Mouse (Mus musculus): ENCODE results near the gene Frem1. TPM values are rescaled to one million over a fixed set of nuclear protein-coding genes. Genes with fewer than 3 reads are reported as not detected.

Frem1 gene
- total RNA-seq, 2 experiments from 2014 or later = 2.0 TPM

- intact Hi-C loops (cut with DNase I) = no loop called here
- no peak for DNase-seq
Measured at GRCm38 (mm10) chr4:82876656-82877055, 175.5 kb downstream of the Frem1 start.

DNA sequence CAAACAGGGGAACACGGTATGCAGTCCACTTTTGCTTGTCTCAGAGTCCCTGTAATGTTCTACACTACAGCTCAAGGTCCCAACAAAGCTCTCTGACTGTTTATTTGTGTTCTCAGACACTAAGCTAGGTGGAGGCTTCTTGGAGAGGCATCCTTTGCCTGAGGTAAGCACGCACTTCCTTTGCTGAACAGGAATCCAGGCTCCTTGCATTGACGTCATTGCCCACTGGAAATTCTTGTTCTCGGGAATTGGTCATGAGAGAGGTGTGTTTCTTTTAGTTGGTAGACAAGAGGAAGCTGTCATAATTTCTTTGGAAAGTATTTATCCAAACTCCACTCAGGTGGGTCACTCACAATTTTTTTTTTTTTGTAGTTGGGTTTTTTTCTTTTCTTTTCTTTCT is 176.6 kb downstream of the Frem1 start:
- no peak for DNase-seq
- intact Hi-C loops (cut with DNase I) = no loop called here

GRCm38 (mm10) chr4:82874791-82875190 is 177.3 kb downstream of the Frem1 start:
- no peak for DNase-seq
- intact Hi-C loops (cut with DNase I) = no loop called here

DNA sequence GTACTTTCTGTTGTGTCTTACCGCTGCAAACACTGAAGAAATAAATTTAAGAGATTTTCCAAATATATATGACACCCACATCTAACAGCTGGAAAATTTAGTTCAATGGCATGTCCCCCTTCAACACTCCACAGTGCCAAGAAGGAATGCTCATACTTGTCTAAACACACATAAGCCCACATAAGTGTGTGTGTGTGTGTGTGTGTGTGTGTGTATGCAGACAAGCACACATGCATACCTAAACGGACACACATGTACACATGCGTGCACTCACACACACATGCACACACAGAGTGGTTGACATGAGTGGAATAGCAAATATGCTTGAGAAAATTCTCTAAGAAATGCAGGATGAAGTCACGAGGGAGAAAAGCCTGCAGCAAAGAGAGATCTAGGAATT is 179.6 kb downstream of the Frem1 start:
- DNase-seq = no peak
- intact Hi-C loops (cut with DNase I) = no loop called here

GRCm38 (mm10) chr4:82872121-82872520 is 180.0 kb downstream of the Frem1 start:
- DNase-seq = no peak
- intact Hi-C loops (cut with DNase I) = no loop called here

GRCm38 (mm10) chr4:82870931-82871330 is 181.2 kb downstream of the Frem1 start:
- DNase-seq = no peak
- intact Hi-C loops (cut with DNase I) = no loop called here

DNA sequence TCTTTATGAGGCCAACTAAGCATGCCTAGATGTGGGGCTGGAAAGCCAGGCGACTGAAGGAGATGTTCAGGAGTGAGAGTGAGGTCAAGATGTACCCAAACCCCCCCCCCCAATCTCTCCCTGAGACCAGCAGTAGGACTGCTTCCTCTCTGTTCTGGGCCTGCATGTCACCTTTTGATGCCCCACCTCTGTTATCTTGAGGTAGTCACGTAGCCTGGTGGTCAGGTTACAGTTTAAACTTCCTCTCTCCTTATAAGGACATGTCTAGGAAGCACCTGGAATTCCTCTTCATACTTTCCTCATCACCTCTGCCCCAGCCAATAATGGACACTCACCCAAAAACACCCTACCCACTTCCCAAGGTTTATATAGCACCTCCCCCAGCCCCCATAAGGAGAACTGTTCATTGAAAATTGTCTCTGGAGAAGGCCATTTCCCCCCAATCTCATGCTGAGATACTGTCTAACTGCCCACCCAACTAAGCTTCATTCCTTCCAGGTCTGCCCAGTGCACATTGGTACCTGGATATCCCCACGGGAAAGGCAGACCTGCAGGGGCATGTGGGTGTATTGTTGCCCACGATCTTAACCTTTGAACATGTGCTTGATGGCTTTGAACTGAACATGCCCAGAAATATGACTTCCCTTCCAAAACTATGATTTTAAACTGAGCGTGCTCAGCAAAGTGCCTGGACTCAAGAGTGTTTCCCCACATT is 184.3 kb downstream of the Frem1 start:
- intact Hi-C loops (cut with DNase I) = no loop called here
- DNase-seq = no peak

DNA sequence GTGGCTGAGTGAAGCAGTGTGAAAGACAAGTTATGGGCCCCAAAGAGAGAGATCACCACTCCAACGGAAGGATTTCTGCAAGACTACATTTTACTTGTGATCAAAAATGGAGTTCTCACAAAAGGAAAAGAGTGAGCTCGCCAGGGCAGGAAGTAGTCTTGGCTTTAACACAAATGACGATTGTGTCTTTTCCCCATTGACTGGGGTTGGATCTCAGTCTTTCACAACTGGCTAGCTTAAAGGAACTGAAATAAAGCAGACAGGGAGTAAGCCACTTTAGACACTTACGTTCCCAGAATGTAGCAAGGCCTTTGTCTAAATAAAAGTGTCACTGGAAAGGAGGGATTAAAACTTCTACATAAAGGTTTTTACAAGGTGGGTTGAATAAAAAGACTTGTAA is 185.0 kb downstream of the Frem1 start:
- DNase-seq = peak; percentile 29 to 32
- intact Hi-C loops (cut with DNase I) = no loop called here

- intact Hi-C loops (cut with DNase I) = no loop called here
Measured at GRCm38 (mm10) chr4:82864974-82865699, 187.0 kb downstream of the Frem1 start.

GRCm38 (mm10) chr4:82863316-82863715 is 188.8 kb downstream of the Frem1 start:
- DNase-seq = no peak
- intact Hi-C loops (cut with DNase I) = no loop called here

More at GRCm38 (mm10) chr4:82864974-82865699, 187.0 kb downstream of the Frem1 start:
- no peak for DNase-seq

GRCm38 (mm10) chr4:82861451-82861850 is 190.7 kb downstream of the Frem1 start:
- no peak for DNase-seq
- intact Hi-C loops (cut with DNase I) = no loop called here

DNA sequence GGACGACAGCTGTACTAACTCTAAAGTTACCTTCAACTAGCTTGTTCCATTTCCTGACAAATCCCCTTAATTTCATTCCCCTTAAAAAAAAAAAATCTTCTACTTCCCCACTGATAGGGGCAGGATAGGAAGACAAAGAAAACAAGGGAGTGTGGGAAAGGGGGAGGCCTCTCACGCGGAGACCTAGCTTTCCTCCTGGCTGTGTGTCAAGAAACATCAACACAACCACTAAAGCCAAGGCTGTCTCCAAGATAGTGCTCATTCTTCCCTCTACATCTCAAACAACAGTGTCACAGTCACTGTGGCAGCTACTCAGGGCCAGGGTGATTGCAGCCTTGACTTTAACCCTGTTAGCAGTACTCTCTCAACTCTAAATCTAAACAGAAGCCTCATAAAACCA is 191.6 kb downstream of the Frem1 start:
- DNase-seq = no peak
- intact Hi-C loops (cut with DNase I) = no loop called here

DNA sequence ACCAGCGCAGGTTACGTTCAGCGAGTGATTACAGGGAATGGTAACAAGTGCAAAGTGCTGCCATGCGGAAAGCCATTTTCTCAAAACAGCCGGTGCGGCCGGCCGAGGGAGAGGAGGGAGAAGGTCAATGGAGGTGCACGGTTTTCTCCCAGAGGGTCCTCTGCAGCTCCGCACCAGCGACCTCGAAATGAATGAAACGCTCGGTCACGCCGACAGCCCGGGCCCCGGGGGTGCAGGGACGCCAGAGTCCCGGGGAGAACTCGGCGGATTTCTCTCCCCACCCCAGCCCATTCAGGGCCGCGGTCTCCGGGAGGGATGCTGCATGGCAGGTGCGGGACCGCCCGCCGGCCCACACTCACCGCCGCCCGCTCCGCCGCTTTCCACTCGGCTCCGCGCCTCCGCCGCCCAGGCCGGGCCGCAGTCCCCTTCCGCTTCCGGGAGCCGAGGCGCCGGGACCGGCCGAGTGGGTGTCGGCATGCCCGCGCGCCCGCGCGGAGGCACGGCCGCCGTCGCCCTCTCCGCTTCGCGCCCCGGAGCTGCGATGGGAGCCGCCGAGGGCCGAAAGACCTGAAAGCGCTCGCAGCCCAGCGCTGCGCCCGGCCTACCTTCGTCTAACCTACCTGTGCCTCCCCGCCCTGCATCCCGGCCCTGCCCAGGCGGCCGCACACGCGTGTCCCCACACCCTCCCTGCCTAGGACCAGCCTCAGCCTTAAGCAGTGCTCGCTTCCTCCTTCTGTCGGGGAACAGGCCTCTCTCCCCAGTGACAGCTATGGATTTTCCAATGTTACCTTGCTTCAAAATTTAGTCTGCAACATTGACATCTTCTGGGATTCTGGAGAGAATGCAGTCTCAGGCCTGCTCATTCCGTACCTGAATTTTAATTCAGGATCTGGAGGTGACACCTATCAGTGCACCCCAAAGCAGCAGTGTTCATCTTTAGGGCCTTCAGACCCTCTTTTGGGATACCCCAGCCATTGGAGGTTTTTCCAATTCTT is 192.7 kb downstream of the Frem1 start, which contains the start of gene Zdhhc21:
Gene Zdhhc21, minus strand, starts transcription at position 828 of the 995 bp plus-strand sequence.
- intact Hi-C loops (cut with DNase I) = no loop called here

DNA sequence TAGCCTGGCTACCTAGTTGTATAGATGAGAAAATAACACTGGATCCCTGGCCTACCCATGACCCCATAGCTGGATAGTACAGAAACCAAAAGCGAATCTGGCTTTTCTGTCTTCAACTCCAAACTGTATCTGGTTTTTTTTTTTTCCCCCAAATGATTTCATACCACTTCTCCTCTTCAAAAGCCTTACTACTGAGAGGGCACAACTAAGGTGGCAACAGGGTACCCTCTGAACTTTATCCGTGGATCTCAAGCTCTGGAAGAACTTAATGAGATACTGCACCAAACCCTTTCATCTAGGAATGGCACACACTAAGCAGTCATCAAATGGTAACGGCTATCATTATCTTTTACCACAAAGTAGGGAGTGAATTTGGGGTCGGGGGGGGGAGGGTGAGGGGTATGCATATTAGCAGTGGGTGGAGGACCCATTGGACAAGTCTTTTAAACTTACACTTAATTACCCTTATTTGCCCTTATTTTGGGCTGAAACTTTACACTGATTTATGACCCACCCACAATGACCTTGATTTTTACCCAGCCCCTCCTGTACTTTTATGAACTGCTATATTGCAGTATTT is 193.6 kb downstream of the Frem1 start:
- DNase-seq = no peak
- intact Hi-C loops (cut with DNase I) = no loop called here

More for the DNA sequence above, 192.7 kb downstream of the Frem1 start, which contains the start of gene Zdhhc21:
- peak; percentile 85 for DNase-seq

- no peak for DNase-seq
- intact Hi-C loops (cut with DNase I) = no loop called here
Measured at GRCm38 (mm10) chr4:82856986-82857385, 195.2 kb downstream of the Frem1 start.

- intact Hi-C loops (cut with DNase I) = no loop called here
- DNase-seq = no peak
Measured at GRCm38 (mm10) chr4:82853809-82854208, 198.3 kb downstream of the Frem1 start.

DNA sequence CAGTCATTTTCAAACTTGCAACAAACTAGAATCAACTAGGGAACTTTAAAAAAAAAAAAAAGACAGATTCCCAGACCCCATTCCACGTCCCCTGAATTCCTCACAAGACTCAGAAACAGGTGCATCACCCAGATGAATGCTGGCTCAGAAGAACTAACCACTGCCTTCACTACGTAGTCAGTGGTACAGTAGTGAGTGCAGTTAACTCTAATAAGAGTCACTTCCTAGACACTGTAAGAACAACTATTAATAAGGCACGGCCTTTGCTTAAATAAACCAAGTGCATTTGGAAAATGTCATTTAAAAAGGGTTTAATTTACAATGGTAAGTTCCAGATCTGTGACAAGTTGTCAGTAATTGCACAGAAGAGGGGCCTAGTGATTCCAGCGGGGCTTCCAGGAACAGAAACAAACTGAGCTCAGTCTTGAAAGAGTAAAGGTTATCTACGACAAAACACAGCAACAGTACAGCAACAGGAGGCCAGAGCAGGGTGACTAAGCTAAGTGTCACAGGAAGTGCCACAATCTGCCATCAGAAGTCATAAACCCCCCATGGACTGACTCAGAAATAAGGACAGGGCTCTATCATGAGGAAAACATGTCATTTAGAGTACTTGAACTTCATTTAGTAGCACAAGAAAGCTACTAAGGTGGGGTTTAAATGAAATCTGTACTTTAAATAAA is 203.4 kb downstream of the Frem1 start:
- intact Hi-C loops (cut with DNase I) = no loop called here
- no peak for DNase-seq

All from heart, postnatal 10 days (tissue).